Mouse (Mus musculus) cerebellum, postnatal 36 days (tissue): ENCODE data around the gene Mgat4b.

Experiments
- DNase-seq, 2 experiments: peaks; one replicate each; pipeline ENCODE4 v3.0.0; 2021 to 2022; ENCODE audit warnings: mixed read lengths in 2 of 2

Gene Mgat4b

DNA sequence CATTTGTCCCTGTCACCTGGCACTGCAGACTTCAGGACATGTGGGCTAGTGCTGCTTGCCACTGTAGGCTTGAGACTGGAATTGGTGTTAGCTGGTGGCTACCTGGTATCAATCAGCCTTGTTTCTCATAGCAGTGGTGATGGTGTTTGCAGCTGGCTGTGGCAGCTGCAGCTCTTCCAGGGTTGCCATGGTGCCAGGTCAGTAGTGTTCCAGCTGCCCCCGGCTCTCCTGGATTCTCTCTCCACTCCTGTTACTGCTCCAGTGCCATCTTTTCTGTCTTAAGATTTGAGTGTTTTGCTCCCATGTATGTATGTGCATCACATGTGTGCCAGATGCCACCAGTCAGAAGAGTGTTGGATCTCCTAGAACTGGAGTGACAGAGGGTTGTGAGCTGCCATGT, 42.7 kb downstream of the Mgat4b start:
- no peak for DNase-seq

DNA sequence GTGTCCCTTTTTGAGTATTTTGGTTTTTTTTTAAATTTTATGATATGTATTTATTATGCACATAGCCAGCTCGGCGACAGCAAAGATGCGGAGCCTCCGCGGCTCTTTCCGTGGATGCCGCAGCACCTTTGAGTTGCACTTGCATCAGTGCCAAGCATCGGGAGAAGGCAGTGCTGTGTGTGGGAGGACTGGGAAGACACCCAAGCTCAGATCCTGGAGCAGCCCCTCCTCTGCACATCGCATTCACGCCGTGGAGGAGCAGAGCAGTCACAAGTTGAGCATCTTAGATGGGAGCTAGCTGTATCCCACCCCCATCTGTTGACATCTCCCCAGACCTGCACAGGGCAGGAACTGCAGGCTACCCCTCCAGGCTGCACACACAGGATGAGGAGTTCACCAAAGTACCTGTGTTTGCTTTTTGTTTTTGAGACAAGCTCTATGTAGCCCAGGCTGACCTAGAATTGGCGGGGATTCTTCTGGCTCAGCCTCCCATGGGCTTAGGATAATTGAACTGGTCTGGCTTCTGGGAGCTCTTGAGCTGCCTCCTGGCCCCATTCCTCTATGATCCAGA, 43.4 kb downstream of the Mgat4b start:
- peak; percentile 50 to 57 for DNase-seq

DNA sequence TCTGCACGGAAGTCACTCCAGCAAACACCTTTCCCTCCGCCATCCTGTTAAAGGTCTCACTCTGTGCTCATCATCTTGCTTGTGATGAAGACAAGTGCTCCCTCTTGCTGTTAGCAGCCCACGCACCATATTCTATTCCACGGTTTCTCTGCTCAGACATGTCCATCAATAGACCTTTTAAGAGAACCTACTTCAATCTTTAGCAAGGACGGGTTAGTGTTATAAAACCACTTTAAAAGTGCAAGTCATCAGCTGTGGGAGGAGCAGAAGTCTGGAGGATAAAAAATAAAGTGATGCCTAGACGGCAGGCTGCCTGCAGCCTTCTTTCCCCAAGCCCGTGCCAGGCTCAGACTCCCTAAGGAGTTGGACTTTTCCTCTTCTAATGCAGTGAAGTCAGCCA, 45.9 kb downstream of the Mgat4b start:
- DNase-seq: no peak

DNA sequence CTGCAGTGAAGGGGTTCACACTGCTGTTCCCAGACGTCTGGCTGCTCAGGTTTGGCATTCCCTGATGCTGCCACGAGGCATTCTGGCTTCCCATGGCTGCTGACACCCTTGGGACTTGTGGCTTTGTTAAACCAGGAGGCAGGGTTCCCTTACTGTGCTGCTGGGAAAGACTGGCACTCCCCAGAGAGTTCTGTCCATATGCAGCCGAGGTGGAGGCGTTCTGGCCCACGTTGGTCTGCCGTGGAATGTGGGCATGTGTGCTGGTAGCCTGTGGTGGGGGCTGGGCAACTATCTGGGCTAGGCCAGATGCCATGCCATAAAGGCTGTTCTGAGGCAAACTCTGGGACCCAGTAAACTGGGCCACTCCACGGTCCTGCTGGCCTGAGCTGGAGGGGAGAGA, 47.6 kb downstream of the Mgat4b start:
- DNase-seq: no peak

DNA sequence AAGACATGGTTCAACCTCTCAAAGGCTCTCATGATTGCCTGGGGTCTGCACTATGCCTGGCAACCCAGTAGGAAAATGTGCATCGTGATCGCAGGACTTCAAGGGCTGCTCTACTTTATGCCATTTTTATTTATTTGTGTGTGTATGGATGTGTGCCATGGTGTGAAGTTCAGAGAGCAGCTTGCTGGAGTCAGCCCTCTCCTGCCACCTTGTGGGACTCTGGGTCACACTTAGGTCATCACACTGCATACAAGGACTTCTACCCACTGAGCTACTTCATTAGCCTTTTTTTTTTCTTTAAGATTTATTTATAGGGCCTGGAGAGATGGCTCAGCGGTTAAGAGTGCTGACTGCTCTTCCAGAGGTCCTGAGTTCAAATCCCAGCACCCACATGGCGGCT, 51.3 kb downstream of the Mgat4b start:
- DNase-seq: peak in 1 of 2 experiments; percentile 37

DNA sequence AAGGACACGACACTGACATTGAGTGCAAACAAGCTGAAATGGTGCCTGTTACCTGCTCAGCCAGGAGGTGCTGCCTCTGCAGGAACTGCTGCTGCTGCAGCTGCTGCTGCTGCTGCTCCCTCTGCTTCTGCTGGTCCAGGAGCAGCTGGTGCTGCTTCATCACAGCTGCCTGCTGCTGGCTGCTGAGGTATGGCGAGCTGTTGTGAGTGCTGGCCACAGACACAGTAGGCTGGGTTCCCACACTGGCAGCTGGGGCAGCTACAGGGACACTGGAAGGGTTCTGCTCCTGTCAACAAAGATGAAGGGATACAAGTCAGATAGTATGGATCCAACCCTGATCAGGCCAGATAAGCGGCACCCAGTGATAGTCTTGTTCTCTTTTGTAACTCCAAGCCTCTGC, 52.5 kb downstream of the Mgat4b start:
- no peak for DNase-seq

DNA sequence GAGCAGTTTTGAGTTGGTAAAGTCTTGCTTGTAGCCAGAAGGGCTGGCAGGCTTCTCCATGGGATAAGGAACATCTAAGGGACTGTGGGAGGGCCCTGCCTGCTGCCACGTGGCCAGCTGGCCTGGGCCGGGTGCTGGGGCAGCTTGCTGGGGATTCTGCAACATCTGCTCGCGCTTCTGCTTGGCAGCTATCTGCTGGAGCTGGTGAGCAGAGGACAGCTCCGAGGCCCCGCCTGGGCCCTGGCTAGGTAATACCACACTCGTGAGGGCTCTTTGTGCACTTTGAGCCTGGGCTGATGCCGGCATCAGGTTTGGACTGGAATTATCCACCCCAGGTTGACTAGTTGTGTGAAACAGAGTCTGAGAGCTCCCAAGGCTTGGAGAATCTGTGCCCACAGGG, 55.2 kb downstream of the Mgat4b start:
- DNase-seq: no peak

DNA sequence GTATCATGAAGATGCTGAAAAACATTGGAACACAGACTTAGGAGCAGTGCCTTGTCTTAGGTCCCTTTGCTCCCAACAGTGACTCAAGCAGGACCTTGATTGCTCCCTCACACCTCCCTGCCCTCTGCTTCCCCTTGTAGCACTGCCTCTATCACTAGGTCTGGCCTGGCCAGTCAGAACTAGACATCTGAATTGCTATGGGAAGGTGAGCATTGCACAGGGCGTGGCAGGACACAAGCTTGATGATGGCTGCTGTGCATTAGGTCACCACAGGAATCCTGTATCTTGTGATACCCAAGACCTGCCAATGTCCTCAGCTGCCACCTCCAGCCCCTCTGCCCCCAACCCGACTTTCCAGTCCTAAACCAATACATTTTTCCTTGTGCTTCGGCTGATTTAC, 56.3 kb downstream of the Mgat4b start:
- DNase-seq: no peak

DNA sequence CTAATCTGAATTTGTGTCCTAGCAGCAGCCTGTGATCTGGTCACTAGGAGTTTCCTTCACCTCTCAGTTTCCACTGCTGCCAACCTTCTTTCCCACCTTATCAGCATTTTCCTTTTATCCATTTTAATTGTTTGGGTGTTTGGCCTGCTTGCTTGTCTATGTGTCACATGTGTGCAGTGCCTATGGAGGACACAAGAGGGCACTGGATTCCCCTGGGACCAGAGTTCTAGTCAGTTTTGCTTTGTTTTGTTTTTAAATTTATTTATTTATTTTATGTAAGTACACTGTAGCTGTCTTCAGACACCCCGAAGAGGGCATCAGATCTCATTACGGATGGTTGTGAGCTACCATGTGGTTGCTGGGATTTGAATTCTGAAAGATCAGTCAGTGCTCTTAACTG, 58.5 kb downstream of the Mgat4b start:
- no peak for DNase-seq

DNA sequence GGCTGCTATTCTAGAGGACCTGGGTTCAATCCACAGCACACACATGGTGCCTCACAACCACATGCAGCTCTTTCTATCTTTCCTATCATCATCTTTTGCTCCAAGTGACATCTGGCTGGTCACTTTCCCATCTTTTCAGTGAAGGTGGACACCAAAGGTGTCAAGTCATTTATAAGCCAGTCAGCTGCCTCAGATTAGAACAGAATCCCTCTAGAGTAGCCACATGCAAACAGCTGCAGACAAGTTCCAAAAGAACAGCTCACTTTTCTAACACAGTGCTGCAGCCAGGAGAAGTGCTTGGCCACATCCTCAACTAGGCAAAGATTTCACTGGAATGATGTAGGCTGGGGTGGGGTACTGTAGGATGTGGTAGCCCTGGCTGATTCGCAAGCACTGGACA, 59.2 kb downstream of the Mgat4b start:
- DNase-seq: no peak

DNA sequence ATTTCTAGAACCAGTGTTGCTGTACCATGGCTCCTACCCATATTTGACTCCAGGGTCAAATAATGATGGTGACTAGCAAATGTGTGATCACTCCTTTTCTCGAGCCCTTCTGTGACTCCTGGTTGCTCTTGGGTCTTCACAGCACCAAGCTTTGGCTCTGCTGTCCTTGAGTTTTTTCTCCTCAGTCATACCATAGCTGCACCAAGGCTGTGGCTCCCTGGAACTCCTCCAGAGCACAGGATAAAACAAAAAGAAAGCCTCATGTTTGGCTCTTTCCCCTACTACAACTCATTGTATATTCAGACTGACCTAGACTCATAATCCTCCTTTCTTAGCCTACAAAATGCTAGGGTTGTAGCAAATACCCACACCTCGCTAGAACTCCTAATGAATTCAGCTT, 62.1 kb downstream of the Mgat4b start:
- no peak for DNase-seq

DNA sequence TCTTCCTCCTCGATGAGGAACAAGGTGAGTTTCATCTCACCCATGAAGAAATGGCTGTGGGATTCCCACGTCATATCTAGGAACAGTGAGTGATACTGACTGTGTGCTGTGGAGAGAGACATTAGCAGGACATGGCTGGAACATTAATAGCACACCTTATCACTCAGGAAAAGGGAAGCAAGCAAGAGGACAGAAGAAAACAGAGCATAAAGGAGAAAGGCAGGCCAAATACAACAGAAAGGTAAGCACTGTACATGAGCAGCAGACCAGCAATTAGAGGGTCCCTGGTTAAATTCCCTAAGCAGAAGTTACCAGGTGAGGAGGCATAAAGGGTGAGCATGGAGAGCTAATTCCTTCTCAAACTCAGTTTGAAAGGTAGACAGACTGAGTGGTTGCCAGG, 64.4 kb downstream of the Mgat4b start:
- DNase-seq: no peak

DNA sequence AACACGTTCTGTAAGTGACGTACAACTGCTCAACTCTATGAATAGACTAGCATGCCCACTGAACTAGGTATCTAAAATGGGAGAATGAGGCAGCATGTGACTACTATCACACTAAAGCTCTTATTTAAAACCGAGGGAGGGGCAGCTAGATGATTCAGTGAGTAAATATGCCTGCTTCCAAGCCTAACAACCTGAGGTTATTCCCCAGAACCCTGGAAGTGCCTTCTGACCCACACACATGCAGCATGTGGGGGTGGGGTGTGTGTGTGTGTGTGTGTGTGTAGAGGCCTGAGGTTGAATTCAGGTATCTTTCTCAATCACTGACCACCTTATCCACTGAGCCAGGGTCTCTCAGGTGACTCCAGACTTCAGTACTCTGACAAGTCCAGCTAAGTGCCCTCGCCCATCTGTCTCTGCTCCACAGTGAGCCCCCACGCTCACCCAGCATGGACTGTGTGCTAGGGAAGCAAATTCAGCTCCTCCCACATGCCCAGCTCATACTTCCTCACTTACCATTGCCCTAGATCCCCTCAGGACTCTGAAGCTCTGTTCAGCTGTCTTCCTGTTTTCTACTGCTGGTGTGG, 65.0 kb downstream of the Mgat4b start:
- no peak for DNase-seq

DNA sequence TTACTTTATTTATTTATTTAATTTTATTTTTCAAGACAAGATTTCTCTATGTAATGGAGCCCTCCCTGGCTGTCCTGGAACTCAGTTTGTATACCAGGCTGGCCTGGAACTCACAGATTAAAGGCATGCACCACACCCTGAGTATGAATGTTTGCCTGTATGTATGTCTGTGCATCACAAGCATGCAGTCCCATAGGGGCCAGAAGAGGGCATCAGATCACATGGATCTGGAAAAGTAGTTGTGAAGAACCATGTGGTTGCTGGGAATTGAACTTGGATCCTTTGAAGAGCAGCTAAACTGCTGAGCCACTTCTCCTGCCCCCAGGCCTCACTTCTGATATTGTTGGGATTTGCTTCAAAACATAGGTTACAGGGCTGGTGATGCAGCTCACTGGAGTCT, 66.3 kb downstream of the Mgat4b start:
- DNase-seq: no peak

DNA sequence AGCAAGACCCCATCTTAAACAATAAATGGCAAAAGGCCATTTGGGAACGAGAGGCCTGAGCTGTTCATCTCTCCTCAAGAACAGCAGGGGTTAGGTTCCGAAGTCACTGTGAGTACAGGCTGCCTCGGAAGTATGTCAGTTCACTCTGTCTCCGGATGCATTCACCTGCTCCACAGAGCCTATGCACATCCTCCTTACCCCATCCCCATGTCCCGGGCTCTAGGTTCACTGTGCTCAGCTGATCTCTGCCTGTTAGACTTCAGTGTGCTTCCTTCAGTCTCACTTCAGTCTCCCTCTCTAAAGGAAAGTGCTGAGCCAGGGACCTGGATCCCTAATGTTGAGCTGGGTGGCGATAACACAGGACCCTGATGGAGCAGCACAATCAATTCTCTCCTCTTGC, 67.0 kb downstream of the Mgat4b start:
- DNase-seq: no peak

DNA sequence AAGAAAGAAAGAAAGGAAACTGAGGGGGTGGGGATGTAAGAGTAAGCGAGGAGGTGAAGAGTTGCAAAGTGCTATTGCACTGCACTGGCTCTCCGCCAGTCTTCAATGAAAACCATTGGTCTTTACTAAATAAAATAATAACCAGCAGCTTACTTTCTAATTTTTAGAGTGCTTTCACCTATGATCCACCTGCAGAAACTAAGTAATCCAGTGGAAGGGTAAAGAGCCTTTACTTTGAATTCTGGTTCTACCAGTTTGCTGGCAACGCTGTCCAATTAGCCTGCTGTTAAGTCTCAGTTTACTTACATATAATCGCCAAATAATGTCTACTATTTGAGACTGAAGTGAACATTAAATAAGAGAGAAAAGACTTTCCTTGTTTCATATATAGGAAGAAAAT, 68.3 kb downstream of the Mgat4b start:
- no peak for DNase-seq

DNA sequence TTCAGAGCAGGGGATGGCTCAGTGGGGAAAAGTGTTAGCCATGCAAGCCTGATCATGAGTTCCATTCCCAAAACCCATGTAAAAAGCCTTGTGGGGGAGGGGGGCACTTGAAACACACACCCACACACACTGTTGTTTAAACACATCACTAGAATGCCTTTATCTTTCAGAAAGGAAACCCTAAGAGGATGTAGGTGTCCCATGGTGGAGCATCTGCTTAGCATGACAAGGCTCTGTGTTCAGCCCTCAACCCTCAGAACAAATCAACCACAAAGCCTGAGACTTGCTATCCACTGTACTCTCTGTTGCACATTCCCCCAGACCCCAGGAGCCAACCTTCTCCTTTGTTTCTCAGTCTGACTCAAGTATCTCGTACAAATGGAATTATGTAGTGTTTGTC, 69.4 kb downstream of the Mgat4b start:
- DNase-seq: no peak
